Mouse (Mus musculus): ENCODE measurements at regions not wholly inside any gene's neighbourhood (a gene's known extent, or its start where the extent isn't known, plus 50 kb on each side); places are given as distances from the start of the nearest gene placed in this dataset.

DNA sequence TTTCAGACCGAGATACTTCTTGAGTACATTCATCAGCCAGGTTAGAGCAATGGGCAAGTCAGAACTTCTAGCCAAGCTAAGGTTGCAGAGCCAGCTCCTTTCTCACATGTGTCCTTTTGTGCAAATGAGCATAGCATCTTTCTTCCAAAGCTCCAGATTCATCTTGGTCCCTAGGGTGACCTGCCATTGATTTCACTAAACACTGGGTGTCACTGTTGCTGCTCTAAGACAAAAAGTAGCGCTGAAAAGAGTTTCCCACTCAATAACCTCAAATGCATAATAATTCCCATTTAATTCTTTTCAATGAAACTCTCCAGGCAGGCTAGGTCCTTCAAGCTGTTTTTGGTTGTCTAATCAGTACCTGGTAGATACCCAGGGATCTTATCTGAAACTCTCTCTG, 688.6 kb upstream of the BB014433 start:
- DNase-seq (ENCODE audit: low spot score in 2 of 2), result peak; percentile 31

DNA sequence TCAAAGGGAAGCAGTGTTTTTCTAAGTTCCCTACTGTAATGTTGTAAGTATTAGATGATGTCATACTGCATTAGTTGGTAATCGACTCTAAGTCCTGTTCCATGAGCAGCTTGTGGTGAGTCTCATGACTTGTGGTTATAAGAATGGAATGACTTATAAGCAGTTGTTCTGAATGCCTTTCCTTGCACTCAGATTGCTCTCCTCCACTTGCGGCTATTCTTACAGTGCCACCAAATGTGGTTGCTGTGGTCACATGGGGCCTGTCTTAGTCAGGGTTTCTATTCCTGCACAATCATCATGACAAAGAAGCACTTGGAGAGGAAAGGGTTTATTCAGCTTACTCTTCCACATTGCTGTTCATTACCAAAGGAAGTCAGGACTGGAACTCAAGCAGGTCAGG, 685.4 kb upstream of the BB014433 start:
- no peak for DNase-seq (ENCODE audit: low spot score in 2 of 2)

DNA sequence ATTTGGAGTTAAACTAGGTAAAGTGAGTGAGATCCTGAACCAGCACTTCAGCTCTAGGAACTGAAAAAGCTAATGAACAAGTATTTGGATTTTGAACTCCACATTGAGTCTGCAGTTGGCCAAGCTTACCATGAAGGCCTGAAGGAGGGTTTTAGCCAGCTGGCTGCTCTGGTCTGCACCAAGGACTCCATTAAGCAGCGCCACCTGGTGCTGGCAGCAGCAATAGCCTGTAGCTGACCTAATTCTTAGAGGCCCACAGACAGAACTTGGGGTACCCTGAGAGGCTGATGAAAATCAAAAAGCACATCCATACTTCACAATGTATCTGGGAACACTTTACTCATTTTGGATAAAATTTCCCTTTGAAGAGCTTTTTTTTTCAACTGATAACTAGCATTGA, 683.2 kb upstream of the BB014433 start:
- peak; percentile 66 to 71 for DNase-seq (ENCODE audit: low spot score in 2 of 2)

DNA sequence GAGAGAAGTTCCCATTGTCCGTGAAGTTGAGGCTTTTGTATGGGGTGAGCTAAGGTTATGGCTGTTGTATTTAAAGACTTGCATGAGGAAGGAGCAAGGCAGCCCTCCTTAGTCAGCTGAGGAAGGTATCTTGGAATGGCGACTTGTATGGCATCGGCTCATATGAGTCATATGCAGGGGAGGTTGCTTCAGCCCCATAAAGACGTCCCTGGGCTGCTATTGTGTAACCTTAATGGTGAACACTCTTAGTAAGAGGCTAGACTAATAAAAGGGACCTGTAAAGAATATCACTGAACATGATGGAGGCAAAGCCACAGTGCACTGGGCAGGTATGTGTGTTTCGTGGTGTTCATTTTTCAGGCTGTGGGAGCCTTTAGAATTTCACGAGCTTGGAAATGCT, 680.4 kb upstream of the BB014433 start:
- DNase-seq (ENCODE audit: low spot score in 2 of 2), result no peak

All from right cerebral cortex, adult 2 months (tissue).